Comparison of ENCODE assay signal across 8 mouse cellular contexts in genomic region chr19:9991304-9991703, GRCm38 (mm10). TPM values are rescaled to one million over a fixed set of nuclear protein-coding genes. Genes with fewer than 3 reads are reported as not detected.
A peak's percentile ranks its signal among the peaks of the same experiment; 100 is the strongest.
DNase-seq lines count a peak whose midpoint lies in the region; ATAC-seq and TF ChIP-seq lines count a peak whose summit lies in the region.

No protein-coding gene starts in this region.

- DNase-seq in MEL (ENCODE audit: low read depth, low spot score), result peak; percentile 86
- DNase-seq in brain, adult 2 months (ENCODE audit: low read depth, low spot score), result peak; percentile 89
- DNase-seq in forebrain, embryonic 14.5 days (ENCODE audit: low spot score), result peak; percentile 80
- DNase-seq in hindbrain, embryonic 14.5 days (ENCODE audit: low spot score), result peak; percentile 68
- peak; percentile 80 to 81 for DNase-seq in layer of hippocampus, postnatal 36 days
- DNase-seq in right cerebral cortex, postnatal 14 days, result peak; percentile 77
- peak; percentile 81 for DNase-seq in urinary bladder, postnatal 25 days (ENCODE audit: low spot score)

- no peak overlapping the region for H3K9ac ChIP-seq in MEL (ENCODE audit: control insufficient read depth, low read depth, low read length, poor library complexity, severe bottlenecking)
- no peak overlapping the region for H3K9ac ChIP-seq in forebrain, embryonic 14.5 days (ENCODE audit: low read length)
- no peak overlapping the region for H3K9ac ChIP-seq in hindbrain, embryonic 14.5 days

- peak; percentile 92 to 99 (median 94) for TF ChIP-seq CTCF in MEL (IDR thresholded peaks at IDR 0.05 in 2 of 3, conservative IDR thresholded peaks at IDR 0.05 in 1 of 3; ENCODE audit: control insufficient read depth in 1 of 3, insufficient read depth in 1 of 3, low read depth in 2 of 3, low read length in 3 of 3, poor library complexity in 1 of 3, severe bottlenecking in 1 of 3)

- no peak overlapping the region for H3K4me2 ChIP-seq in forebrain, embryonic 14.5 days (ENCODE audit: low read length)
- H3K4me2 ChIP-seq in hindbrain, embryonic 14.5 days (replicated peaks), result no peak overlapping the region

- TF ChIP-seq RAD21 in MEL (IDR thresholded peaks at IDR 0.05; ENCODE audit: low read depth, low read length), result peak; percentile 81

- H3K4me3 ChIP-seq in MEL (ENCODE audit: control insufficient read depth in 1 of 2, insufficient read depth in 1 of 2, low read depth in 2 of 2, low read length in 2 of 2), result no peak overlapping the region
- no peak overlapping the region for H3K4me3 ChIP-seq in forebrain, embryonic 14.5 days (ENCODE audit: low read depth, low read length)
- no peak overlapping the region for H3K4me3 ChIP-seq in hindbrain, embryonic 14.5 days (replicated peaks; ENCODE audit: low read length)

- peaks cover 0 to 8% of the 10 kb centered on the region in 2 experiments; a peak in 2 of 4 replicates for H3K36me3 ChIP-seq in MEL (ENCODE audit: control insufficient read depth in 1 of 2, insufficient read depth in 2 of 2, low read length in 2 of 2)
- H3K36me3 ChIP-seq in forebrain, embryonic 14.5 days (ENCODE audit: control insufficient read depth, insufficient read depth, low read length), result peaks cover 3% of the 10 kb centered on the region; the same call in 1 of the 2 replicates
- peaks cover 3% of the 10 kb centered on the region for H3K36me3 ChIP-seq in hindbrain, embryonic 14.5 days (replicated peaks; ENCODE audit: control insufficient read depth, insufficient read depth)

- peak; percentile 15; the same call in 1 of the 2 replicates for ATAC-seq in forebrain, embryonic 14.5 days
- no peak for ATAC-seq in hindbrain, embryonic 14.5 days (ENCODE audit: low FRiP score)
- peak; percentile 78 for ATAC-seq in megakaryocyte, adult 5-6 weeks (ENCODE audit: poor library complexity, severe bottlenecking)

- no peak overlapping the region for H3K27ac ChIP-seq in MEL (ENCODE audit: control insufficient read depth, low read depth, low read length)
- no peak overlapping the region for H3K27ac ChIP-seq in forebrain, embryonic 14.5 days (ENCODE audit: low read depth, low read length)
- no peak overlapping the region for H3K27ac ChIP-seq in hindbrain, embryonic 14.5 days

- H3K9me3 ChIP-seq in MEL (replicated peaks; ENCODE audit: insufficient read depth, low read length), result no peaks in the 10 kb centered on the region
- H3K9me3 ChIP-seq in forebrain, embryonic 14.5 days (replicated peaks; ENCODE audit: control insufficient read depth, low read length), result no peaks in the 10 kb centered on the region
- H3K9me3 ChIP-seq in hindbrain, embryonic 14.5 days (ENCODE audit: control insufficient read depth, low read length), result no peaks in the 10 kb centered on the region

- WGBS in forebrain, embryonic 14.5 days, result 19% methylated on average over 5 of the region's 5 CpGs
- 19% methylated on average over 5 of the region's 5 CpGs for WGBS in hindbrain, embryonic 14.5 days

- no peak for TF ChIP-seq EP300 in MEL (IDR thresholded peaks at IDR 0.05; ENCODE audit: low read depth in 1 of 2, low read length in 2 of 2)

- H3K27me3 ChIP-seq in MEL (ENCODE audit: control insufficient read depth in 1 of 2, insufficient read depth in 2 of 2, low read length in 2 of 2), result no peaks in the 10 kb centered on the region
- H3K27me3 ChIP-seq in forebrain, embryonic 14.5 days (replicated peaks; ENCODE audit: control insufficient read depth, insufficient read depth, low read length), result no peaks in the 10 kb centered on the region
- no peaks in the 10 kb centered on the region for H3K27me3 ChIP-seq in hindbrain, embryonic 14.5 days (ENCODE audit: control insufficient read depth, insufficient read depth, low read length)

- no peak for TF ChIP-seq POLR2A in MEL (IDR thresholded peaks at IDR 0.05; ENCODE audit: control insufficient read depth in 1 of 2, insufficient read depth in 1 of 2, low read depth in 1 of 2, low read length in 2 of 2, poor library complexity in 1 of 2)

- no peaks in the 10 kb centered on the region for H3K79me2 ChIP-seq in MEL (ENCODE audit: control insufficient read depth, insufficient read depth, low read length, poor library complexity)

- peaks cover 0 to 17% of the 10 kb centered on the region in 2 experiments for H3K4me1 ChIP-seq in MEL (ENCODE audit: control insufficient read depth in 1 of 2, insufficient read depth in 2 of 2, low read length in 2 of 2)
- H3K4me1 ChIP-seq in forebrain, embryonic 14.5 days (ENCODE audit: control insufficient read depth, insufficient read depth, low read length), result no peaks in the 10 kb centered on the region
- H3K4me1 ChIP-seq in hindbrain, embryonic 14.5 days (replicated peaks; ENCODE audit: control insufficient read depth, insufficient read depth, low read length), result peaks cover 5% of the 10 kb centered on the region; the same call in 1 of the 2 replicates

TF ChIP-seq in MEL, 35 proteins besides CTCF, POLR2A, EP300 and RAD21 (continues in another document):
- TF ChIP-seq SIN3A (IDR thresholded peaks at IDR 0.05; ENCODE audit: low read length) (peak; percentile 41; the same call in 1 of the 2 replicates), USF1 (IDR thresholded peaks at IDR 0.05; ENCODE audit: low read depth, low read length) (no peak), BHLHE40 (IDR thresholded peaks at IDR 0.05; ENCODE audit: borderline replicate concordance, low read depth, low read length) (no peak), ZKSCAN1 (IDR thresholded peaks at IDR 0.05; ENCODE audit: low read depth, low read length) (no peak), HCFC1 (IDR thresholded peaks at IDR 0.05; ENCODE audit: low read depth, low read length) (no peak), KAT2A (conservative IDR thresholded peaks at IDR 0.05; ENCODE audit: low read depth, low read length) (no peak), ETS1 (IDR thresholded peaks at IDR 0.05; ENCODE audit: low read depth, low read length) (no peak), POLR2AphosphoS2 (IDR thresholded peaks at IDR 0.05; ENCODE audit: low read length) (no peak), ZMIZ1 (IDR thresholded peaks at IDR 0.05; ENCODE audit: low read depth, low read length) (no peak), MEF2A (IDR thresholded peaks at IDR 0.05; ENCODE audit: extremely low read depth, insufficient replicate concordance, low read depth, low read length, poor library complexity, severe bottlenecking) (no peak), ELF1 (IDR thresholded peaks at IDR 0.05; ENCODE audit: low read depth, low read length) (no peak), TCF12 (IDR thresholded peaks at IDR 0.05; ENCODE audit: low read depth, low read length) (no peak), MAFK (IDR thresholded peaks at IDR 0.05; ENCODE audit: borderline replicate concordance, low read depth, low read length) (no peak), SMC3 (IDR thresholded peaks at IDR 0.05; ENCODE audit: low read depth, low read length) (peak; percentile 99), GABPA (IDR thresholded peaks at IDR 0.05; ENCODE audit: low read depth, low read length) (no peak), CHD2 (IDR thresholded peaks at IDR 0.05; ENCODE audit: low read length) (no peak), MAX (IDR thresholded peaks at IDR 0.05; ENCODE audit: low read length) (no peak), GATA1 (IDR thresholded peaks at IDR 0.05; ENCODE audit: low read depth, low read length) (no peak), MYC (IDR thresholded peaks at IDR 0.05; ENCODE audit: low read depth, low read length) (0 out of 2 replicates have a peak, but pooled peaks have one; percentile 24), MYB (IDR thresholded peaks at IDR 0.05; ENCODE audit: low read depth, low read length) (no peak)

RNA-seq across cellular contexts. Expression of gene Best1, which starts 10.1 kb away (rescaled TPM):
- total RNA-seq in MEL (2012; rRNA removed), result not detected in 2 replicates
- under 1 TPM in 1 of 2 experiments, not detected in 1; 0.08 TPM for polyA plus RNA-seq in MEL (2012; ENCODE audit: insufficient read depth in 1 of 2, insufficient read length in 2 of 2, low read depth in 1 of 2, low replicate concordance in 2 of 2, missing spikeins in 1 of 2)
- polyA plus RNA-seq in forebrain, embryonic 14.5 days (2014; fragmentation: Nextera tagmentation; extraction: Ambion mirVana), result 1.1 and 1.4 TPM in 2 replicates
- polyA plus RNA-seq in hindbrain, embryonic 14.5 days (2014; fragmentation: Nextera tagmentation; extraction: Ambion mirVana), result 2.3 and 2.6 TPM in 2 replicates
- under 1 TPM; 0.52 to 0.58 TPM for total RNA-seq in layer of hippocampus, postnatal 36 days (2021)
- not detected in 2 replicates for total RNA-seq in megakaryocyte, adult 5-6 weeks (2015)
- total RNA-seq in megakaryocyte, adult 5-6 weeks (2017), result not detected in 2 replicates

RNA-seq across cellular contexts. Expression of gene Rab3il1, which starts 10.2 kb away (rescaled TPM):
- total RNA-seq in MEL (2012; rRNA removed), result 0.52 and 1.0 TPM in 2 replicates
- 1 to 10 TPM in 1 of 2 experiments, not detected in 1; 1.4 TPM for polyA plus RNA-seq in MEL (2012; ENCODE audit: insufficient read depth in 1 of 2, insufficient read length in 2 of 2, low read depth in 1 of 2, low replicate concordance in 2 of 2, missing spikeins in 1 of 2)
- 20.6 and 21.5 TPM in 2 replicates for polyA plus RNA-seq in forebrain, embryonic 14.5 days (2014; fragmentation: Nextera tagmentation; extraction: Ambion mirVana)
- polyA plus RNA-seq in hindbrain, embryonic 14.5 days (2014; fragmentation: Nextera tagmentation; extraction: Ambion mirVana), result 19.3 and 23.8 TPM in 2 replicates
- total RNA-seq in layer of hippocampus, postnatal 36 days (2021), result 10 to 100 TPM in 1 of 2 experiments, 1 to 10 TPM in 1; 8.9 to 10.4 TPM
- total RNA-seq in megakaryocyte, adult 5-6 weeks (2015), result 3.1 and 5.6 TPM in 2 replicates
- 7.1 and 11.8 TPM in 2 replicates for total RNA-seq in megakaryocyte, adult 5-6 weeks (2017)

RNA-seq across cellular contexts. Expression of gene Fth1, which starts 10.9 kb away (rescaled TPM):
- total RNA-seq in MEL (2012; rRNA removed), result 444 and 518 TPM in 2 replicates
- 1,000 to 10,000 TPM; 2,118 to 2,175 TPM for polyA plus RNA-seq in MEL (2012; ENCODE audit: insufficient read depth in 1 of 2, insufficient read length in 2 of 2, low read depth in 1 of 2, low replicate concordance in 2 of 2, missing spikeins in 1 of 2)
- polyA plus RNA-seq in forebrain, embryonic 14.5 days (2014; fragmentation: Nextera tagmentation; extraction: Ambion mirVana), result 1,442 and 1,550 TPM in 2 replicates
- polyA plus RNA-seq in hindbrain, embryonic 14.5 days (2014; fragmentation: Nextera tagmentation; extraction: Ambion mirVana), result 1,735 and 1,844 TPM in 2 replicates
- 1,000 to 10,000 TPM; 2,856 to 3,180 TPM for total RNA-seq in layer of hippocampus, postnatal 36 days (2021)
- 1,271 and 1,296 TPM in 2 replicates for total RNA-seq in megakaryocyte, adult 5-6 weeks (2015)
- total RNA-seq in megakaryocyte, adult 5-6 weeks (2017), result 513 and 615 TPM in 2 replicates

RNA-seq across cellular contexts. Expression of gene Fads3, which starts 50.1 kb away (rescaled TPM):
- total RNA-seq in MEL (2012; rRNA removed), result 1.4 and 2.3 TPM in 2 replicates
- polyA plus RNA-seq in MEL (2012; ENCODE audit: insufficient read depth in 1 of 2, insufficient read length in 2 of 2, low read depth in 1 of 2, low replicate concordance in 2 of 2, missing spikeins in 1 of 2), result 10 to 100 TPM in 1 of 2 experiments, not detected in 1; 11.2 TPM
- polyA plus RNA-seq in forebrain, embryonic 14.5 days (2014; fragmentation: Nextera tagmentation; extraction: Ambion mirVana), result 9.6 and 12.5 TPM in 2 replicates
- polyA plus RNA-seq in hindbrain, embryonic 14.5 days (2014; fragmentation: Nextera tagmentation; extraction: Ambion mirVana), result 24.7 and 25.7 TPM in 2 replicates
- 10 to 100 TPM; 24.3 to 24.5 TPM for total RNA-seq in layer of hippocampus, postnatal 36 days (2021)
- 0.76 and 0.91 TPM in 2 replicates for total RNA-seq in megakaryocyte, adult 5-6 weeks (2015)
- 1.8 and 1.9 TPM in 2 replicates for total RNA-seq in megakaryocyte, adult 5-6 weeks (2017)
